Mouse (Mus musculus) WW6 (cell line): Measurements from ENCODE around the gene Sema4f.

Experiments used
- DNase-seq: peaks from one replicate; pipeline ENCODE4 v3.0.0-alpha.2; 2013; ENCODE audit warnings: low read depth, low spot score

Sema4f gene

DNA sequence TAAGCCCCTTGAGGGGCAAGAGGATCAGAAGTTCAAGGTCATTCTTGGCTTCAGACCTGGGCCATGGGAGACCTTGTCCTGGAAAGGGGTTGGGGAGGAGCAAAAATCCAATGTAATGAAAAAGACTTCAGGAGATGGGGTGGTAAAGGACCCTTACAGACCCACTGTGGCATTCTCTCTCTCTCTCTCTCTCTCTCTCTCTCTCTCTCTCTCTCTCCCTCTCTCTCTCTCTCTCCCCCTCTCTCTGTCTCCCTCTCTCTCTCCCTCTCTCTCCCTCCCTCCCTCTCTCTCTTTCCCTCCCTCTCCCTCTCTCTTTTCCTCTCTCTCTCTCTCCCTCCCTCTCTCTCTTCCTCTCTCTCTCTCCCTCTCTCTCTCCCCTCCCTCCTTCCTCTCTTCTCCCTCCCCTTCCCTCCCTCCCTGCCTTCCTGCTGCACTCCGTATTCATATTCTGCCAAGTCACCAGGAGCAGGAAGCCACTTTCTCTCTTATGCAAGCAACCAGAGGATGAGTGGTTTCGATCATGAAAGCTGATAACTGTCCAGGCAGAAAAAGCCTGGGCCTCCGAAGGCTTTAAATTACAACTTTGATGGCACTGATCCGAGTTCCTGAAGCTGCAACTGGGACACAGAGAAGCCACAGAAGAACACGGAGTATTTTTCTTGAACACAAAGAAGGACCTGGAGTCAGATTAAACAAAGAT is 67.8 kb downstream of the Sema4f start:
- DNase-seq, result no peak

DNA sequence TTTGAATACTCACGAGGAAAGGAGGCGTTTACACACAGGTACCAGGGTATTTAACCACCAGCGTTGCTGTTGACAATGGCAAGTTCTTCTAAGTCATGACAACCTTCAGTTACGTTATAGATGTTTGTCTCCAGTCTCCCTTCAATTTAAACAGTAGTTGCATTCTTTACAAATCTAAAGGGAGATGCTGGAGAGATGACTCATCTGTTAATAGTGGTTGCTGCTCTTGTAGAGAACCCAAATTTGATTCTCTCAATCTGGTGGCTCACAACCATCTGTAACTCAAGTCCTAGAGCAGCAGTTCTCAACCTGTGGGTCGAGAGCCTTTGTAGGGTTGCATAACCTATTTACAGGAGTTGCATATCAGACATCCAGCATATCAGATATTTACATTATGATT is 71.1 kb downstream of the Sema4f start:
- no peak for DNase-seq

DNA sequence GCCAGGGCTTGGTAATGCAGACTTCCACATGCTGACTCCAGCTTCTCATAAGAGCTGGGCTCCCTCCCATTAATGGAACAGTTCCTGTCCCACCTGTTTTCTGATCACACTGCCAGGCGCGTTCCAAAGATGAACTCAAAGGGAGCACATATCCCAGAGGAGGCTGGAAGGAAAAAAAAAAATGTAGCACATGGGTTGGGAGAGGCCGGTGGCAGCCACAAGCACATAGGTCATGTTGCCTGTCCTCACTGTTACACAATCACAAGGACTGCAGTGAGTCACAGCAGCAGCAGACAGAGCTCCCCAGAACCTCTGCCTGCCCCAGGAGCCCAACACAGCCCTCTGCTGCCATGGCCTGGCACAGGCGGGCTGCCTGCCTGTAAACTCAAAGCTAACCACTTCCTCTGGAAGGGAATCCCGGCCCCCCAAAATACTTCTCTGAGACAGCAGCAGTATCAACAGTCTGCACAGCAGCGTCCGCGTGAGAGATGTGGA is 76.1 kb downstream of the Sema4f start:
- no peak for DNase-seq

DNA sequence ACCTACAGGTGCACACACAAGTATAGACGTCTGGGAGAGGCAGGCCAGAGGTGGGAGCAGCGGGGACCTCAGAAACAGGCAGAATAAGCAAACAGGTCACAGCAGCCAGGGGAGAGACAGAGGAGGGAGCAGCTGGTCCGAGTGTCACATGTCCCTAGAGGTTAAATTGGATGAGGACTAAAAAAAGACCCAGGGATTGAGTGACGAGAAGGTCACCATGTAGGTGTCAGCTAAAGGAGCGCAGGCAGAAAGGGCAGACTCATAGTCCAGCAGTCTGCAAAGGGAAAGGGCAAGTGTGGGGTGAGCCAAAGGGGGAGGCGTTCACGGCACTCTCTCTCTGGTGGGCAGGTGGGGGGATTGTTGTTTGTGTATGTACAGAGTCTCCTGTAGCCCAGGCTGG is 77.1 kb downstream of the Sema4f start:
- DNase-seq, result no peak

DNA sequence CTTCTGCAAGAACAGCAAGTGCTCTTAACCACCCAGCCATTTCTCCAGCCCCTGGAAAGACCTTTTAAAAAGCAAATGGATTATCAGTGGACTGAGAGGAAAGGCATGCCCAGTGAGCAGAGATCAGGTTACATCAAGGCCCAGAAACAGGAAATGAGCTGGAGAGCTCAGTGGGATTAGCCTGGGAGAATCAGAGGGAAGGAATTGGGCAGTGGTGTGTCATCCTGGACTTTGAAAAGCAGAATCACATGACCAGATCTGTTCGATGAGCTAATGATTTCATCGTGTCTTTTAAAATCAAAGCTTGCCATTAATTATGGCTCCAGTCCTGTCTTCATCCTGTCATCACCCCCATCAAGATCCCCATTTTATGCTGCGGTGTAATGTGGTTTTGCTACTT is 77.5 kb downstream of the Sema4f start:
- no peak for DNase-seq
